ENCODE assay signal across 33 mouse cellular contexts in the genomic region with DNA sequence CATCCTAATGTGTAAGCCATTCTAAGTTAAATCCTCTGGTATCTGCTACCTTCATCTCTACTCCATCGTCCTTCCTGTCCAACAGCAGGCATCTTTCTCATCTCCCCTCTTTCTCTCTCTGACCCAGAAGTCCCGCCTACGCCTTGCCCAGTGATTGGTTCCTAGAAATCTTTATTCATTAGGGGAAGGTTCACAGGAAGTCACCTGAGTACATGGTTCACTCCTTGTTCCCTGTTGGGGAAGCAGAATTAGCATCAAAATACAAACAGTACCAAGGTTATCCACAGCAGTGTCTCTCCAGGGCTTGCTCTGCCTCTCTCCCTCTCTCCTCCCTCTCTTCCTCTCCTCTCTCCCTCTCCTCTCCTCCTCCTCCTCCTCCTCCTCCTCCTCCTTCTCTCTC.
"Had no signal": no experiment of that assay in that cellular context is flagged by ENCODE, and none has a peak within 500 bp of the region (broad histone marks: within the 10 kb centered on the region; RNA-seq: fewer than 3 reads in every experiment).

No protein-coding gene starts in this region.

- DNase-seq: heart, postnatal 10 days; heart, postnatal 14 days; heart, postnatal 36 days; heart, postnatal 4 days; kidney, adult 11 months; kidney, adult 18-20 months; kidney, adult 2 months; kidney, adult 8-10 months; kidney, adult 9 months; kidney, postnatal 10 days; kidney, postnatal 14 days; kidney, postnatal 25 days; kidney, postnatal 36 days; kidney, postnatal 4 days; layer of hippocampus, adult 9-11 months; layer of hippocampus, postnatal 36 days had no signal

- H3K9ac ChIP-seq: heart, embryonic 12.5 days; heart, embryonic 13.5 days; heart, embryonic 15.5 days; hindbrain, embryonic 12.5 days; hindbrain, embryonic 14.5 days; hindbrain, embryonic 15.5 days; intestine, embryonic 15.5 days; kidney, embryonic 15.5 days had no signal

- H3K9me3 ChIP-seq: heart, embryonic 12.5 days; heart, embryonic 15.5 days; hindbrain, embryonic 10.5 days; hindbrain, embryonic 12.5 days; intestine, embryonic 15.5 days; kidney, embryonic 15.5 days had no signal

- H3K4me2 ChIP-seq: heart, embryonic 12.5 days; heart, embryonic 13.5 days; heart, embryonic 15.5 days; hindbrain, embryonic 12.5 days; hindbrain, embryonic 14.5 days; hindbrain, embryonic 15.5 days; intestine, embryonic 15.5 days; kidney, embryonic 15.5 days had no signal

- ATAC-seq: hindbrain, embryonic 16.5 days; hindbrain, postnatal 0 days; inflammation-experienced regulatory T-cells, adult 6 months; intestine, embryonic 15.5 days; intestine, embryonic 16.5 days; intestine, postnatal 0 days had no signal

- H3K4me3 ChIP-seq: heart, embryonic 12.5 days; heart, embryonic 13.5 days; heart, embryonic 15.5 days; hindbrain, embryonic 10.5 days; hindbrain, embryonic 12.5 days; hindbrain, embryonic 15.5 days; intestine, embryonic 15.5 days; kidney, embryonic 15.5 days; layer of hippocampus, adult 2 months; left cerebral cortex, adult 2 months had no signal

- H3K27ac ChIP-seq: heart, embryonic 13.5 days; heart, embryonic 15.5 days; hindbrain, embryonic 10.5 days; hindbrain, embryonic 12.5 days; hindbrain, embryonic 14.5 days; hindbrain, embryonic 15.5 days; hindbrain, postnatal 0 days; intestine, embryonic 15.5 days; kidney, embryonic 15.5 days; kidney, postnatal 0 days; layer of hippocampus, adult 2 months; left cerebral cortex, adult 2 months had no signal

- H3K4me1 ChIP-seq: heart, embryonic 12.5 days; heart, embryonic 13.5 days; heart, embryonic 15.5 days; hindbrain, embryonic 10.5 days; hindbrain, embryonic 12.5 days; hindbrain, embryonic 15.5 days; intestine, embryonic 15.5 days; kidney, embryonic 15.5 days had no signal

- H3K36me3 ChIP-seq: heart, embryonic 12.5 days; heart, embryonic 13.5 days; heart, embryonic 15.5 days; hindbrain, embryonic 10.5 days; hindbrain, embryonic 12.5 days; hindbrain, embryonic 15.5 days; intestine, embryonic 15.5 days; kidney, embryonic 15.5 days had no signal

- H3K27me3 ChIP-seq: heart, embryonic 12.5 days; heart, embryonic 13.5 days; heart, embryonic 15.5 days; hindbrain, embryonic 15.5 days; intestine, embryonic 15.5 days; kidney, embryonic 15.5 days had no signal
